Mouse (Mus musculus): Measurements from ENCODE around the gene Fcho2. TPM values are rescaled to one million over a fixed set of nuclear protein-coding genes. Genes with fewer than 3 reads are reported as not detected.

Fcho2 gene
- polyA plus RNA-seq, 1 experiment from 2014 or later, result 24.7 TPM

GRCm38 (mm10) chr13:98729271-98730062 lies 85.8 kb downstream of the Fcho2 start:
- Histone ChIP-seq H3K27me3 (replicated peaks; ENCODE audit: control insufficient read depth, insufficient read depth, low read length) (no peaks in the 10 kb centered on the region), H3K36me3 (ENCODE audit: control insufficient read depth, insufficient read depth) (peaks cover 54% of the 10 kb centered on the region), H3K27ac (ENCODE audit: low read depth, low read length) (no peak overlapping the region), H3K4me1 (replicated peaks; ENCODE audit: control insufficient read depth, insufficient read depth, low read length) (no peaks in the 10 kb centered on the region), H3K4me2 (replicated peaks; ENCODE audit: low read depth) (no peak overlapping the region), H3K9ac (ENCODE audit: low read depth, low read length) (no peak overlapping the region), H3K9me3 (ENCODE audit: control insufficient read depth) (no peaks in the 10 kb centered on the region), H3K4me3 (ENCODE audit: low read depth, low read length) (no peak overlapping the region)
- ATAC-seq, result no peak
- TF ChIP-seq CTCF (IDR thresholded peaks at IDR 0.05; ENCODE audit: low read depth), result peak; percentile 50
- 26% methylated on average over 1 of the region's 1 CpGs for WGBS

DNA sequence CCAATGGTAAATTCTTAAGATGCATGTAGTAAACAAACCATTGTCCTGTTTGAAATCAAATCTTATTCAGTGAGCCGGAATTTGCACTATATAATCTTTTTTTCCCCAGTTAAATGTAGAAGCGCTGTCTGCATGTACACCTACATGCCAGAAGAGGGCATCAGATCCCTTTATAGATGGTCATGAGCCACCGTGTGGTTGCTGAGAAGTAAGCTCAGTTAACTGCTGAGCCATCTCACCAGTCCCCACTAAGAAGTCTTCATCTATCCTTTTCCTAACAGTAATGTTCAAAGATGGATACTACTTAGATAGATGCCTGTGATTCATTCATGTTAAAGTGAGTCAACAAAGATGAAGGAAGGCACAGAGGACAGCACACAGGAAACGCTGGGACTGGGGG lies 88.8 kb downstream of the Fcho2 start:
- ATAC-seq, result no peak; the same call in 1 of the 2 replicates

DNA sequence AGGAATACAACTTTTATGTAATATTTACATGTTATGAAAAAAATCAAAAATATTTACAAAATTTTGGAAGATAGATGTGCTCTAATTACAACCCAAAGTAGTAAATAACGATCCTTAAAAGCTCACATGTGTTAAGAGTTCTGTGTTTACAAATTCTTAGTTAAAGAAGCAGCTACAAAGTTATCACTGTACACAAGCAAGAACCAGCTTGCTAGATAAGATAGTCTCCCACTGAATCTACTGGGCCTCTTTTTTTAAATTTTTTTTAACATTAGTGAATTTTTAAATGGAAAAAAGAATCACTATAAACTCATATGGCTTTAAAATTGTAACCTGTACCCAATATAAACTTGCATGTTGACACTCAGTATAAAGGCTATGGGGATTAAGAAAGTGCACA lies 91.8 kb downstream of the Fcho2 start:
- Histone ChIP-seq H3K36me3 (ENCODE audit: control insufficient read depth, insufficient read depth) (peaks cover 20% of the 10 kb centered on the region), H3K27ac (ENCODE audit: low read depth, low read length) (no peak overlapping the region), H3K4me3 (ENCODE audit: low read depth, low read length) (no peak overlapping the region), H3K9ac (ENCODE audit: low read depth, low read length) (no peak overlapping the region), H3K4me2 (replicated peaks; ENCODE audit: low read depth) (no peak overlapping the region), H3K9me3 (ENCODE audit: control insufficient read depth) (no peaks in the 10 kb centered on the region), H3K27me3 (replicated peaks; ENCODE audit: control insufficient read depth, insufficient read depth, low read length) (no peaks in the 10 kb centered on the region), H3K4me1 (replicated peaks; ENCODE audit: control insufficient read depth, insufficient read depth, low read length) (no peaks in the 10 kb centered on the region)
- TF ChIP-seq CTCF (IDR thresholded peaks at IDR 0.05; ENCODE audit: low read depth), result no peak
- 71% methylated on average over 1 of the region's 1 CpGs for WGBS
- no peak for ATAC-seq

More for the DNA sequence above, 88.8 kb downstream of the Fcho2 start:
- Histone ChIP-seq H3K4me2 (replicated peaks; ENCODE audit: low read depth) (no peak overlapping the region), H3K27ac (ENCODE audit: low read depth, low read length) (no peak overlapping the region), H3K9me3 (ENCODE audit: control insufficient read depth) (no peaks in the 10 kb centered on the region), H3K27me3 (replicated peaks; ENCODE audit: control insufficient read depth, insufficient read depth, low read length) (no peaks in the 10 kb centered on the region), H3K4me1 (replicated peaks; ENCODE audit: control insufficient read depth, insufficient read depth, low read length) (no peaks in the 10 kb centered on the region), H3K36me3 (ENCODE audit: control insufficient read depth, insufficient read depth) (peaks cover 39% of the 10 kb centered on the region), H3K9ac (ENCODE audit: low read depth, low read length) (no peak overlapping the region), H3K4me3 (ENCODE audit: low read depth, low read length) (no peak overlapping the region)
- whole genome bisulfite sequencing, result 61% methylated on average over 4 of the region's 4 CpGs
- TF ChIP-seq CTCF (IDR thresholded peaks at IDR 0.05; ENCODE audit: low read depth), result peak; percentile 85

DNA sequence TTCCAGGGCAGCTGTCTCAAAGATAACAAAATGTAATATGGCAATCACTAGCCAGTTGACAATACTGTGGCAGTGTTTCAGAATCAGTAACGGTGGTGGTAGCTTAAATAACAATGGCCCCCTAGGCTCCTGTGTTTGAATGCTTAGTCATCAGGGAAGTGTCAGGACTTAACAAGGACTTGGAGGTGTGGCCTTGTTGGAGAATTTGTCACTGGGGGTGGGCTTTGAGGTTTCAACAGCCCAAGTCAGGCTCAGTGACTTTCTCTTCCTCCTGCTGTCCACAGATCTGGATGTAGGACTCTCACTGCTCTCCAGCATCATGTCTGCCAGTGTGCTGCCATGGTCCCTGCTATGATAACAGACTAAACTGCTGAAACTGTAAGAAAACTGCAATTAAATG lies 93.0 kb downstream of the Fcho2 start:
- Histone ChIP-seq H3K27ac (ENCODE audit: low read depth, low read length) (0 out of 2 replicates have a peak overlapping the region, but pooled peaks have one; percentile 11), H3K4me3 (ENCODE audit: low read depth, low read length) (no peak overlapping the region), H3K9me3 (ENCODE audit: control insufficient read depth) (no peaks in the 10 kb centered on the region), H3K9ac (ENCODE audit: low read depth, low read length) (no peak overlapping the region), H3K36me3 (ENCODE audit: control insufficient read depth, insufficient read depth) (peaks cover 21% of the 10 kb centered on the region), H3K4me1 (replicated peaks; ENCODE audit: control insufficient read depth, insufficient read depth, low read length) (no peaks in the 10 kb centered on the region), H3K27me3 (replicated peaks; ENCODE audit: control insufficient read depth, insufficient read depth, low read length) (no peaks in the 10 kb centered on the region), H3K4me2 (replicated peaks; ENCODE audit: low read depth) (no peak overlapping the region)
- ATAC-seq, result 0 out of 2 replicates have a peak, but pooled peaks have one; percentile 32
- no peak for TF ChIP-seq CTCF (IDR thresholded peaks at IDR 0.05; ENCODE audit: low read depth)
- WGBS, result 47% methylated on average over 1 of the region's 1 CpGs

GRCm38 (mm10) chr13:98716176-98716575 lies 99.1 kb downstream of the Fcho2 start:
- H3K9me3 ChIP-seq (ENCODE audit: control insufficient read depth), result no peaks in the 10 kb centered on the region
- H3K9ac ChIP-seq (ENCODE audit: low read depth, low read length), result no peak overlapping the region
- no peak overlapping the region for H3K4me2 ChIP-seq (replicated peaks; ENCODE audit: low read depth)
- no peaks in the 10 kb centered on the region for H3K4me1 ChIP-seq (replicated peaks; ENCODE audit: control insufficient read depth, insufficient read depth, low read length)
- H3K36me3 ChIP-seq (ENCODE audit: control insufficient read depth, insufficient read depth), result 0 out of 2 replicates have a peak, but pooled peaks cover 4% of the 10 kb centered on the region
- ATAC-seq, result no peak
- 86% methylated on average over 8 of the region's 8 CpGs for WGBS
- H3K4me3 ChIP-seq (ENCODE audit: low read depth, low read length), result no peak overlapping the region
- H3K27ac ChIP-seq (ENCODE audit: low read depth, low read length), result no peak overlapping the region
- no peak for TF ChIP-seq CTCF (IDR thresholded peaks at IDR 0.05; ENCODE audit: low read depth)
- no peaks in the 10 kb centered on the region for H3K27me3 ChIP-seq (replicated peaks; ENCODE audit: control insufficient read depth, insufficient read depth, low read length)

DNA sequence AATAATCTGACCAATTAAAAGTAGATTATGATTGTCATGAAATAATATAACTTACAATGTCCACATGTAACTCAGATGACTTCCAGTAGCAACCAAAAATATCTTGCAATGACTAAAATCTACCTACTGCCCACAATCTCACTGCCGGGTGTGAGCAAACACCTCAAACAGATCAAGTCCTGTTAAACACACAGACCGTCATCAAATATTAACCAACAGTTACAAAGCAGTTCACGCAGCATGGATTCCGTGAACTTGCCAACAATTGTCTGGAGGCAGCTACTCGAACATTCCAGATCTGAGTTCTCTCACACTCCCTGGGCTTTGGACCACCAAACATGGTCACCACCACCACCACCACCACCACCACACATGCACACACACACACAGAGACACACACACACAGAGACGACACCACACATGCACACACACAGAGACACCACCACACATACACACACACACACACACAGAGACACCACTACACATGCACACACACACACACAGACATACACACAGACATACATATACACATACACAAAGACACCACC lies 99.7 kb downstream of the Fcho2 start:
- Histone ChIP-seq H3K27me3 (replicated peaks; ENCODE audit: control insufficient read depth, insufficient read depth, low read length) (no peaks in the 10 kb centered on the region), H3K4me2 (replicated peaks; ENCODE audit: low read depth) (no peak overlapping the region), H3K36me3 (ENCODE audit: control insufficient read depth, insufficient read depth) (0 out of 2 replicates have a peak, but pooled peaks cover 4% of the 10 kb centered on the region), H3K27ac (ENCODE audit: low read depth, low read length) (no peak overlapping the region), H3K9me3 (ENCODE audit: control insufficient read depth) (no peaks in the 10 kb centered on the region), H3K4me1 (replicated peaks; ENCODE audit: control insufficient read depth, insufficient read depth, low read length) (no peaks in the 10 kb centered on the region), H3K4me3 (ENCODE audit: low read depth, low read length) (no peak overlapping the region), H3K9ac (ENCODE audit: low read depth, low read length) (no peak overlapping the region)
- 42% methylated on average over 6 of the region's 6 CpGs for WGBS
- ATAC-seq, result peak; percentile 46
- no peak for TF ChIP-seq CTCF (IDR thresholded peaks at IDR 0.05; ENCODE audit: low read depth)
